Mouse (Mus musculus): ENCODE data around the gene Rasgef1b. TPM values are rescaled to one million over a fixed set of nuclear protein-coding genes. Genes with fewer than 3 reads are reported as not detected.
A peak's percentile ranks its signal among the peaks of the same experiment; 100 is the strongest.

Rasgef1b gene
- polyA plus RNA-seq, 1 experiment from 2014 or later: 124 TPM

DNA sequence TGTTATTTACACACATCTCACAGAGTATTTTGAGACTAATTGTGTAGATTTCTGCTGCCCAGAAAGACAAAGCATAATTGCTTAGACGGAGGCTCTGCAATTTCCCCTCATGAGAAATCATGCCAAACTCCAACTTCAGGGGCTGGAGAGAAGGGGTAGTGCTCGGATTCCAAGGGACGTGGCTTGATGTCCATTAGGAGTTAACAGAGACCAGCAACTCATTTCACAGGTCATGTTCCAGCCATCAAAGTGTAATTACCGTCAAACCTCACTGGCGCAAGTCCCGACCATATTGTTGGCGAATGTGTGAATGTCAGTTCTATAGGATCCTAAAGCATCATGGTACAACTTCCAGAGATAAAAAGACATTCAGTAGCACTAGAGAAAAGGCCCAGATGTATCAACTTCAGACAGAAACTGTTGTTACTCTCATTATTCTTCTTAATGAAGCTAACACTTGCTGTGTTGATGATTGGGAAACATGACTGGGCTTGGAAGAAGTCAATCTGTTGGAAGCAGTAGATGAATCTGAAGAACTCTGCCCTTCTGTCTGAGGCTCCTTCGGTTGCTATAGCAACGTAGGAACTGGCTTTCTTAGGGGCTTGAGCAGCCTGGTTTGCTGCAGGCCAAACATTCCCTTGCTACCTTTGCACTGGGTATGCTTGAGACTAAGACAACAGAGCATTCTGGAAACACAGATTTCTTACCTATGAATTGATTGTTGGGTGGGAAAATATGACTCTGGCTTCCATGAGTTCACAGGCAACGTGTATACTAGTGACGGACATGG, 350.2 kb downstream of the Rasgef1b start:
- Histone ChIP-seq H3K36me3 (ENCODE audit: inconsistent target) (no peaks in the 10 kb centered on the region), H3K4me3 (ENCODE audit: inconsistent target) (no peak overlapping the region), H3K27ac (no peak overlapping the region), H3K79me2 (ENCODE audit: inconsistent target) (no peaks in the 10 kb centered on the region)
- WGBS (ENCODE audit: missing documents): 98% methylated on average over 11 of the region's 11 CpGs

- Histone ChIP-seq H3K4me3 (ENCODE audit: inconsistent target) (no peak overlapping the region), H3K27ac (peak overlapping the region; percentile 94)
- WGBS (ENCODE audit: missing documents): 16% methylated on average over 7 of the region's 7 CpGs
These were observed 353.1 kb downstream of the Rasgef1b start for GRCm38 (mm10) chr5:99375725-99376124.

DNA sequence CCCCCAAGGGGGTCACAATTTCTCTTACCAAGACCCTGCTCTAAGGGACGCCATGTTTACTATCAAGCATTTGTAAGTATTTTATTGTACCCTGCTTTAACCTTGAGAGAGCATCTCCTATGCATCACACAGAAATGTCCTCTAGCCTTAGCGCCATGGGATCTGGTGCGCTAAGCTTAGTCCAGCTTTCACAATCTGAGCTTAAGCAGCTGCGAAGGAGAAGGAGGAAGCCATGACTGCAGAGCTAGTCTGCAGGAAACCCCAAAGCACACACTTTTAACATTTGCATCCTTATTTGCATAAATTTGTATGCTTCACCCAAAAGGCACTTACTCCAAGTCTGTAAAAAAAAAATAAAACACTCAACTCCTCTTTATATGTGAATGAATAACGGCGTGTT, 354.4 kb downstream of the Rasgef1b start:
- Histone ChIP-seq H3K27ac (peak overlapping the region; percentile 94), H3K4me3 (ENCODE audit: inconsistent target) (no peak overlapping the region), H3K79me2 (ENCODE audit: inconsistent target) (no peaks in the 10 kb centered on the region), H3K36me3 (ENCODE audit: inconsistent target) (no peaks in the 10 kb centered on the region)
- WGBS (ENCODE audit: missing documents): 93% methylated on average over 6 of the region's 6 CpGs

More at GRCm38 (mm10) chr5:99375725-99376124, 353.1 kb downstream of the Rasgef1b start:
- H3K36me3 ChIP-seq (ENCODE audit: inconsistent target): no peaks in the 10 kb centered on the region
- no peaks in the 10 kb centered on the region for H3K79me2 ChIP-seq (ENCODE audit: inconsistent target)

GRCm38 (mm10) chr5:99373570-99374151, 355.2 kb downstream of the Rasgef1b start:
- Histone ChIP-seq H3K79me2 (ENCODE audit: inconsistent target) (no peaks in the 10 kb centered on the region), H3K4me3 (ENCODE audit: inconsistent target) (no peak overlapping the region), H3K27ac (no peak overlapping the region), H3K36me3 (ENCODE audit: inconsistent target) (no peaks in the 10 kb centered on the region)
- WGBS (ENCODE audit: missing documents): 96% methylated on average over 8 of the region's 8 CpGs

DNA sequence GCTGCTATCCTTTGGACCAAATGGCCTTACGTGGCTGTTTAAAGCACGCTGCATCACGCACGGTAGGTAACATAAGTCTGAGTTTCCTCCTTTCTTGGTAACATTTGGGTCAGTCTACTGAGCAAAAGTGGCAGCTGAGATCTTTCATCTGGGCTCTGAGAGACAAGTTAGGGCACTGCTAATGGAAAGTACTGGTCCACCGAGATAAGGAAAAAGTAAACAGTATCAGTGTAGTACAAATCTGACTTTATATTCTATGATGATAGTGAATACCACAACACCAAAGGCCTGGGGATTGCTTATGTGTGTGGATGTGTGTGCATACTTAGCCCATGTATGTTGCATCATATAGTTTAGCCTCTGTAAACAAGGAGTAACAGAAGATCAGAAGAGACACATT, 358.2 kb downstream of the Rasgef1b start:
- 92% methylated on average over 5 of the region's 5 CpGs for WGBS (ENCODE audit: missing documents)
- H3K36me3 ChIP-seq (ENCODE audit: inconsistent target): no peaks in the 10 kb centered on the region
- H3K79me2 ChIP-seq (ENCODE audit: inconsistent target): no peaks in the 10 kb centered on the region
- H3K27ac ChIP-seq: no peak overlapping the region
- H3K4me3 ChIP-seq (ENCODE audit: inconsistent target): no peak overlapping the region

DNA sequence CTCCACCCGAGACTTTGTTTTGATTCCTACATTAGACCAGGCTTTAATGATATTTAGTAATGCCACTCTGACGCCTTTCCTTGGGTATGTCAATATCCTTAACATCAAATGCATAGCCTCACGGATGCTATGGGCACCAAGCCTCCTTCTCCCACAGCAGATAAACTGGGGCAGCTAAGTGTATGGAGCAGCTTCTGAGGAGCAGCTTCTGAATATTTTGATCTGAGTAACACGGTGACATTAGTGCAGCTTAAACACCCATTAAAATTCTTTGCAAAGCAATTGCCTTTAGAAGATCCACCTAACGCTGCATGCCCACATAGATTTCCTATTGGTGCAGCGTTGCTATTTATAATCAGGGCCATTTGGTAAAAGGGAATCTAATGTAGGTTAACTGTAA, 359.6 kb downstream of the Rasgef1b start:
- Histone ChIP-seq H3K4me3 (ENCODE audit: inconsistent target) (no peak overlapping the region), H3K27ac (no peak overlapping the region), H3K79me2 (ENCODE audit: inconsistent target) (no peaks in the 10 kb centered on the region), H3K36me3 (ENCODE audit: inconsistent target) (no peaks in the 10 kb centered on the region)
- 99% methylated on average over 6 of the region's 6 CpGs for WGBS (ENCODE audit: missing documents)

DNA sequence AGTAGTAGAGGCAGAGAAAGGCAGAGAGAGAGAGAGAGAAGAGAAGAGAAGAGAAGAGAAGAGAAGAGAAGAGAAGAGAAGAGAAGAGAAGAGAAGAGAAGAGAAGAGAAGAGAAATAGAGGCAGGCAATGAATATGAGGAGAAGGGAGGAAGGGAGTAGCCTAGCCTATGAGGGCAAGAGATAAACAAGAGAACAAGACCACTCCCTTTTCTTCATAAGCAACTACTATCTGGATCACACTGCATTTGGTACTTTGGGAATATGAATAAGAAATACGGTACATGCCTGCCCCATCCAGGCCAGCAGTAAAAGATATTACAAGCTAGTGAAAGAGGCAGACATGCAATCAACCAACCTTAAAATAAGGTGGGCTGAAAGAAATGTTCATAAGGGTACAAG, 360.2 kb downstream of the Rasgef1b start:
- H3K4me3 ChIP-seq (ENCODE audit: inconsistent target): no peak overlapping the region
- no peaks in the 10 kb centered on the region for H3K36me3 ChIP-seq (ENCODE audit: inconsistent target)
- 100% methylated on average over 1 of the region's 1 CpGs for WGBS (ENCODE audit: missing documents)
- H3K27ac ChIP-seq: no peak overlapping the region
- no peaks in the 10 kb centered on the region for H3K79me2 ChIP-seq (ENCODE audit: inconsistent target)

GRCm38 (mm10) chr5:99360531-99360930, 368.3 kb downstream of the Rasgef1b start:
- peak overlapping the region; percentile 95; the same call in 1 of the 2 replicates for H3K27ac ChIP-seq
- H3K4me3 ChIP-seq (ENCODE audit: inconsistent target): no peak overlapping the region
- H3K36me3 ChIP-seq (ENCODE audit: inconsistent target): no peaks in the 10 kb centered on the region
- H3K79me2 ChIP-seq (ENCODE audit: inconsistent target): no peaks in the 10 kb centered on the region
- 93% methylated on average over 3 of the region's 3 CpGs for WGBS (ENCODE audit: missing documents)

DNA sequence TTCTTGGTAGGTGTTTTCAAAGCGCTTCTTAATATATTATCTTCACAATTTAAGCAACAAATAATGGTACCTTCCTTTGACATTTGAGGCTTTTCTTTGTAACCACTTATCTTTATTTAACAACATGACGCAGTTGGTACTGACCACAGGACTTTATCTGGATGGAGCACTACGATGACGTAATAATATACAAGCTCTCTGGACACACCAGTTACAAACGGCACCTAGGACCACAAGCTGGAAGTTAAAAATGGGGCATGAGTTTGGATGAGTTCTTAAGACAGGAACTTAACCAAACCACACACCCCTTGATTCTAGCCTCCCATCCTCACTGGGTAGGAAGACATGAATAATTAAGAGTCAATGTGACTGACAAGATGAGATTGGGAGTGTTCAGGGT, 369.6 kb downstream of the Rasgef1b start:
- H3K79me2 ChIP-seq (ENCODE audit: inconsistent target): no peaks in the 10 kb centered on the region
- H3K4me3 ChIP-seq (ENCODE audit: inconsistent target): no peak overlapping the region
- no peaks in the 10 kb centered on the region for H3K36me3 ChIP-seq (ENCODE audit: inconsistent target)
- H3K27ac ChIP-seq: no peak overlapping the region
- WGBS (ENCODE audit: missing documents): 40% methylated on average over 5 of the region's 5 CpGs

GRCm38 (mm10) chr5:99354640-99355132, 374.2 kb downstream of the Rasgef1b start:
- no peak overlapping the region for H3K27ac ChIP-seq
- no peaks in the 10 kb centered on the region for H3K79me2 ChIP-seq (ENCODE audit: inconsistent target)
- 91% methylated on average over 5 of the region's 5 CpGs for WGBS (ENCODE audit: missing documents)
- H3K36me3 ChIP-seq (ENCODE audit: inconsistent target): no peaks in the 10 kb centered on the region
- no peak overlapping the region for H3K4me3 ChIP-seq (ENCODE audit: inconsistent target)

- no peak overlapping the region for H3K27ac ChIP-seq
- H3K36me3 ChIP-seq (ENCODE audit: inconsistent target): no peaks in the 10 kb centered on the region
- 95% methylated on average over 4 of the region's 4 CpGs for WGBS (ENCODE audit: missing documents)
- no peaks in the 10 kb centered on the region for H3K79me2 ChIP-seq (ENCODE audit: inconsistent target)
- H3K4me3 ChIP-seq (ENCODE audit: inconsistent target): no peak overlapping the region
These were observed 378.8 kb downstream of the Rasgef1b start for GRCm38 (mm10) chr5:99350030-99350429.

- Histone ChIP-seq H3K4me3 (ENCODE audit: inconsistent target) (no peak overlapping the region), H3K79me2 (ENCODE audit: inconsistent target) (no peaks in the 10 kb centered on the region), H3K27ac (no peak overlapping the region), H3K36me3 (ENCODE audit: inconsistent target) (no peaks in the 10 kb centered on the region)
- 65% methylated on average over 8 of the region's 8 CpGs for WGBS (ENCODE audit: missing documents)
These were observed 380.5 kb downstream of the Rasgef1b start for GRCm38 (mm10) chr5:99348257-99348849.

DNA sequence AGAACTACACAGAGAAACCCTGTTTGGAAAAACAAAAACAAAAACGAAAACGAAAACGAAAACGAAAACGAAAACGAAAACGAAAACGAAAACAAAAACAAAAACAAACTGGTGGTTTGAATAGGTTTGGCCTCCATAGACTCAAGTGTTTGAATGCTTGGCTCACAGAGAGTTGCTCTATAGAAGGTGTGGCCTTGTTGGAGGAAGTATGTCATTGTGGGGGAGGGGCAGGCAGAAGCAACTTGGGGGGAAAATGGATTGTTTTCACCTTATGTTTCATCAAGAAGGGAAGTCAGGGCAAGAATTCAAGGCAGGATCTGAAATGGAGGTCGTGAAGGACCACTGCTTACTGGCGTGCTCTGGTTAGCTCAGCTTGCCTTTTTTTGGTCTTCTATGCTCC, 386.3 kb downstream of the Rasgef1b start:
- Histone ChIP-seq H3K4me3 (ENCODE audit: inconsistent target) (no peak overlapping the region), H3K27ac (no peak overlapping the region), H3K36me3 (ENCODE audit: inconsistent target) (no peaks in the 10 kb centered on the region), H3K79me2 (ENCODE audit: inconsistent target) (no peaks in the 10 kb centered on the region)
- WGBS (ENCODE audit: missing documents): 98% methylated on average over 10 of the region's 10 CpGs

DNA sequence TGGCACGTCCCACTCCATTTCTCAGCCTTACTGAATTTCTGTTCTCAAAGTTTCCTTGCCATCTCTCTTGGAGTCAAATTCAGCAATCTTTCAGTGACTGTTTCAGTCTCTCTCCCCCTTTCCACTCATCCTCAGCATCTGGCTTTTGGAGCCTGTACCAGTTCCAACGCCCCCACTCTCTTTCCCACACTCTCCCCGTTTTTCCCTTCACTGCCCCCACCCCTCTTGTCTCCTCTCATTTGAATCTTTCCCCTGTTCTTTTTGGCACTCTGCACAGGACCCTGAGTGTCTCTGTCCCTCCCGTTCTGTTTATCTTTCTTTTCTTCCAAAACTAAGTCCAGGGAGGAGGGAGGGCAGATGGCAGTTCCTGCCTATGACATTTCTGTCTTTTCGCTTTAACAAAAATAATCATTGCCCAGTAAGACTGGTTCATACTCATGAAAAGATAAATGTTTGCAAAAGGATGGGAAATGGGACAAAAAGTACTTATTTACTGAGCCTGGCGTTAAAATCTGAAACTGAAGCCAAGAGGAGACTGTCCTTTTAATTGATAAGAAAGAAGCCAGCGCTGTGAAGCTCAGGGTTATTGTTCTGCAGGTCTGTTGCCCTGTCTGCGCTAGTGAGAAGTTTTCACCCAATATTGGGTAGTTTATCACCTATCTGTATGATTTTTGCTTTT, 388.4 kb downstream of the Rasgef1b start:
- Histone ChIP-seq H3K27ac (peak overlapping the region; percentile 51), H3K36me3 (ENCODE audit: inconsistent target) (no peaks in the 10 kb centered on the region), H3K4me3 (ENCODE audit: inconsistent target) (no peak overlapping the region), H3K79me2 (ENCODE audit: inconsistent target) (no peaks in the 10 kb centered on the region)
- 96% methylated on average over 8 of the region's 8 CpGs for WGBS (ENCODE audit: missing documents)

Data from macrophage (primary cell).